Mouse (Mus musculus) testis, postnatal 14 days (tissue): ENCODE data around the gene Tha1.

Experiments
- DNase-seq: peaks from one replicate; pipeline ENCODE4 v3.0.0; 2021; ENCODE audit warnings: low spot score

Tha1 gene

DNA sequence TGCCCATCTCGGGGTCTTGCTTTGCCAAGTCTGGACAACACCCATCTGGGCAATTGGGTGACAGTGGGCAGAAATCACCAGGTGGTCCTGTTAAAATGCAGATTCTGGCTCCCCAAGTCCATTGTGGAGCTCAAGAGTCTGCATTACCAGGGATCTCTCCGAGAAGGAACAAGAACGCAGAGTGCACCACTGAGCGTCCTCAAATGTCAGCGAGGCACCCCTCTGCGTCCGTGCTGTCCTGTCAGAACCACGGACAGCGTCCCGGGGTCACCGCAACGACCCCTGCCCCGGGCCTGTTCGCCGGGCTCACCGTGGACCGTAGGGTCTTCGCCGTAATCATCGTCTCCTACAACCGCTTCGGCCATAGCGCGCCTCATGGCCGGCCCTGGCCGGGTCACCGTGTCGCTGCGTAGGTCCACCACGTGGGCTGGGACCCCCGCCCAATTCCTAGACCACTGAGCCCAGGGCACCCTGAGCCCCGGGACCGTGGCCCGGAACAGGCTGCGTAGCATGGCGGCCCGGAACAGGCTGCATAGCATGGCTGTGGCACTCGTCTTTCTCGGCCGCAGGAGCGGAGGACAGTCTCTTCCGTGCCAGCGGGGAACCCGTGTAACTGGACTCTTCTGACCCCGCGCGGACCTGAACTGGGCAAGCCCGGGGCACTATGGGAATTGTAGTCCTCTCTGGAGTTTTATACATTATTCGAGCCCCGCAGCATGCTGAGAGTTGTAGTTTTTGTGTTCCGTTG is at the start of gene Tha1:
TSS of gene Tha1 (minus strand) at position 621 of the 748 bp plus-strand sequence.
- peak; percentile 76 for DNase-seq

DNA sequence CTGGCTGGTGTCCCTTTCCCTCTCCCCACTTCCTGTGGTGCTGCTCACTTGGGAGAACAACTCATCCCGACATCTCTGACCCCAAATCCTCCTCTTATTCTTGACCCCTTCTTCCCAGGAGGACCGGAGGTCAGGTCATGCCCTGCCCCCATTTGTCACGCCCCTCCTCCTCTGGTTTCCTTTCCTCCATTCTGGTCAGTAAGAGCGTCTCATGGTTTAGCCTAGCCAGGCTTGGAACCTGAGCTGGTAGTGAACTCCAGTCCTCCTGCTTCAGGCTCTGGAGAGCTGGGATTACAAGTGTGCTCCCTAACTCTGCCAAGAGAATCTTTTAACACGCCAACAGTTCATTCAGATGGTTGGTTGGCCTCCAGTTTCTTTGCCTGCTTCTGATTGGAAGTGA is 45.9 kb upstream of the Tha1 start:
- no peak for DNase-seq

DNA sequence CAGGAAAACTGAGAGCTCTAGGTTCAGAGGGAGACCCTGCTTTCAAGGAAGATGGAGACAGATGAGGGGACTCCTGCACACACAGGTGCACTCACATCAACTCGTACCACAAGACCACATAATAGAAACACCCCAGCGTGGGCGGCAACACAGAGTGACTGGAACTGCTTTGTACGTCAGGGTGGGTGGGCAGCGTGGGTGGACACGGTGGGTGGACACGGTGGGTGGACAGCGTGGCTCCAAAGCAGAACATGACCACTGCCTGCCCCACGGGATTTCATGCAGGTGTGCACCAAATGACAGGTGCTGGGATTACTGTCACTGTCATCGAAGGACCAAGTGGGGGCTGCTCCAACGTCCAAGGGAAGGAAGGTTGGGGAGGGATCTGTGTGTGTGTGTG is 45.3 kb upstream of the Tha1 start:
- no peak for DNase-seq

DNA sequence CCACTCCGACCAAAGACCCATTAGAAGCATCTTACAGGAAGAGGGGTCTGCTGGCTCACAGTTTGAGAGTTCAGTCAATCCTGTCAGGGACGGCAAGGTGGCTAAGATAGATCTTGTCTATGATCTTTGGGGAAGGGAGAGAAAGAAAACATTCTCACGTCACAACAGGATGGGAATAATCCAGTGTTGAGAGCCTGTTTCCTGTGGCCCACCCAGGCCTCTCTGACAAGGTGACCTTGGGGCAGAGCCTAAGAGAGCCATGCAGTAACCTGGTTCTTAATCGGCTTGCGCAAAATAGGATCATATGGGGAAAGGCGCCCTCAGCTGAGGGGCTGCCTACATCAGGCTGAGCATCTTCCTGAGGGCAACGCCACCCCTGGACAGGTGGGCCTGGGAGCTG is 42.6 kb upstream of the Tha1 start:
- no peak for DNase-seq

DNA sequence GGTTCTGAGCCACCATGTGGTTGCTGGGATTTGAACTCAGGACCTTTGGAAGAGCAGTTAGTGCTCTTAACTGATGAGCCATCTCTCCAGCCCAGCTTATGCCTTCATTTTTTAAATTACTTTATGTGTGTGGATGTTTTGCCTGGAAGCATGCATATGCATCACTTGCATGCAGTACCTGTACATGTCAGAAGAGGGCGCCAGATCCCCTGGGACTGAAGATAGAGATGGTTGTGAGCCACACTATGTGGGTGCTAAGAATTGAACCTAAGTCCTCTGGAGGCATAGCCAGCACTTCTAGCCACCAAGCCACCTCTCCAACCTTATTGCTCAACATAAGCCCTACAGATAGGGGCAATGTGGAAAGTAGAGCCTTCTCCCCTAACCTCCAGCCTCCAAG is 42.1 kb upstream of the Tha1 start:
- peak; percentile 40 for DNase-seq

DNA sequence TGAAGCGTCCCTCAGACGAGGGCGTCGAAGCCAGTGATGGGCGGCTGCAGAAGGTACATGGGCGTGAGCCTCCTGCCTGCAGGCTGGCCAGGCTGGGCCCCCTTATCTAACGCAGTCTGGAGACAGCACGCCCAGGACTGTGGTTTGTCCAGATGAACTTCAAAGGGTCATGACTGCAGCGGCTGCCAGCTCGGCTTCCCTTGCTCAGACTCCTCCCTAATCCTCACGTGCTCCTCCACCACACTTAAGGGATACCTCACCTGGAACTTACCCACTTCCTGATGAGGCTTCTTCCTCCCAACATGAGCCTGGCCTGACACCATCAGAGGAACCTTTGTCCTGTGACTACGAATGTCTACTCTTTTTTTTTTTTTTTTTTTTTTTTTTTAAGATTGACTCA is 41.2 kb upstream of the Tha1 start:
- DNase-seq = no peak

DNA sequence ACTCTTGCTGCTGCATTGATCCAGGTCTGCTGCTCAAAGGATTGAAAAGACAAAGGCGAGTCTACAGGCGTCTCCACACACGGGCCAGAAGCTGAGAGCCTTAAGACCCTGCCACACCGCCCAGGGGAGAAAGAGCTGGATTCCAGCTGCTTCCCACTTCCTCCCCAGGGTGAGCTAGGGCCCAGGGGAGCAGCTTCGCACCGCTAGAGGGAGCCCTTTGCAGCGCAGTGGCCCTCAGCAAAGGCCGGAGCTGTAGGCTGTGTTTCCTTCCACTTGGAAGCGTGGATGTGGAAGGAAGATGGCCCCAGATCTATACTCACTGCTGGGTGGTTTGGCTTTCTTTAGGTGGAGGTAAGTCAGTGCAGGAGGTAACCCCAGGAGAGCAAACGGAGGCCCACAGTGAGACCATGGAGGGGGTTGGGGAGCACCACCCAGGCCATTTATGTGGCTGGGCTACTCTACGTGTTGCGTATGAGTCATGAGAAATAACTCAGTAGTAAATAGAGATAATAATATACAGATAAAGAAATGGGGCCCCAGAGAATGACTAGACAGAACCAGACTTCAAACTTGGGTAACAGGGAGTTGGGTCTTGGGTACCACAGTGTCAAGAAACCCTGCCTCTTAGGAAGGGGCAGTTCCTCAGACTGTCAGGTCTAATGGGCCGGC is 39.5 kb upstream of the Tha1 start:
- DNase-seq = peak; percentile 72

DNA sequence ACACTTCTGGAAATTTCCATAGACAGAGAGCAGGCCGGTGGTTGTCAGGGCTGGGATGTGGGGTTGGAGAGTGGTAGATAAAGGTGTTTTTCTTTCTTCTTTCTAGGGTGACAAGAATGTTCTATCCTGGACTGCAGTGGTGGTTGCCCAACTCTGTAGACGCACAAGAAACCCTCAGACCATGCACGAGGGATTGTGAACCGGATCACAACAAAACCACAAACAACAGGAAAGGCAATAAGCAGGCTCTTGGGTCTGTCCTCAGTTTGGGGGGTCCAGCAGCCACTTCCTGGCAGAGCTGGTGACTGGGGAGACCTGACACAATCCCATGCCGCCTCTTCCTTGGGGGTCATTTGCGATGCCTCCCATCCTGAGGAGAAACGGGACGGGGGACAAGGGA is 36.1 kb upstream of the Tha1 start:
- DNase-seq = no peak

DNA sequence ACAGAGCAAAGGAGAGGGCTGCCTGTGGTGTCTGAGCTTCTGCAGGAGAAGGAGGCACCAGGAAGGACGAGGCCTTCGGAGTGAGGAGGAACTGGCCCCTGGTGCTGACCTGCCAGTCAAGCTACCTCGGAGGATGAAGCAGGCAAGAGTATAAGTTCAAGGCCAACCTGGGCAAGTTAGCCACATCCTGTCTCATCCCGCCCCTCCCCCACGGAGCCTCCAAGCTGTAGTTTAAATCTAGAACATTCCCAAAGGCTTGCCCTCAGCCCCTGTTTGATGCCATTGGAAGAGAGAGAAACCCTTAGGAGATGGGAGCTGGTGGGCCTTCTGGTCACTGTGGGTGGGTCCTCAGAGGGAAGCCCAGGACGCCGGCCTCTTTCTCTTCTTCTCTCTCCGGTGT is 31.2 kb upstream of the Tha1 start:
- DNase-seq = no peak

DNA sequence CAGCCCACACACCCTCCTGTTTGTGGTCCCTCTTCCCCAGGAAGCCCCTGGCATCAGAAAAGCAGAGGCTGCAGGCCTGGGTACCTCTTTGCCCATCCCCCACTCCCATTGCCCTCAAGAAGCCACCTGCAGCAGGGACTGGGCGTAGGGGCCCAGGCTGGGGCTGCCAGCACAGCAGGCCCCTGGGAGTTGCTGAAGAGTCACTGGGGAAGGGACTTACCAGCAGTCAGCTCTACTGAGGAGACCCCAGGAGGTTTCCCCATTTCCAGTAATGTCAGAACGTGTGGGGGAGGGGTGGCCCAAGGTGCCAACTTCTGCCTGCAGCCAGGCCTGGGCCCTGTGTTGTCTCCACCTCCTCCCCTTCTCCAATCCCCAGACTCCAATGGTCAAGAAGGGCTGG is 29.0 kb upstream of the Tha1 start:
- DNase-seq = no peak

DNA sequence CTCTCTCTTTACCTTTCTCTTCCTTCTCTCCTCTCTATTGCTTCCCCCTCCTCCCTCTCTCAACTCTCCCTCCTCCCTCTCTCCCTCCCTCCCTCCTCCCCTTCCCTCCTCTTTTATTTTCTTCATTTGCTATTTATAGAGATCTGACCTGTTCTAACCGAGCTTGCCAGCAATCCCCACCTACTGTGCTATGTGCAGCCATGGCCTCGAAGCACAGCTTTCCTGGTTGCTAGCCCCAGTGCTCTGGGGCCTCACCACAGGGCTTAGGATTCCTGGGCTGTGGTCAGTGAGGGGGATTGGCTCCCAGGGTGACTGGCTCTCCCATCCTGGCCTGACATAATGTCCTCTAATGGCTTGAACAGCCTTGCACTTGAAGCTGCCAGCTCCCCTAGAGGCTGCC is 23.3 kb upstream of the Tha1 start:
- no peak for DNase-seq

DNA sequence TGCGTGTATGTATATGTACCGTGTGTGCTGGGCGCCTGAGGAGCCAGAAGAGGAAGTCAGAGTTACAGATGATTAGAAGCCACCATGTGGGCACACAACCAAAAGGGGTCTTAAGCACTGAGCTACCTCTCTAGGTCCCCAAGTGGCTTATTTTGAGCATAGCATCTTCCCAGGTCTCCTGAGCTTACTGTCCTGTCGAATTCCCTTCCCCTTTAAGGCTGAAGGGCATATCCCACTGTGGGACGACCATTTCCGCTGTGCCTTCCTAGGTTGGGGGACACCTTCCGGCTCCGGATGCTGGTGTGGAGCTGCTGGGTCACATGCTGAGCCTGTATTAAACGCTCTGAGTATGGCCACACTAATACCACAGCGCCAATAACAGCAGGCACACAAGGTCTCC is 21.4 kb upstream of the Tha1 start:
- DNase-seq = no peak

DNA sequence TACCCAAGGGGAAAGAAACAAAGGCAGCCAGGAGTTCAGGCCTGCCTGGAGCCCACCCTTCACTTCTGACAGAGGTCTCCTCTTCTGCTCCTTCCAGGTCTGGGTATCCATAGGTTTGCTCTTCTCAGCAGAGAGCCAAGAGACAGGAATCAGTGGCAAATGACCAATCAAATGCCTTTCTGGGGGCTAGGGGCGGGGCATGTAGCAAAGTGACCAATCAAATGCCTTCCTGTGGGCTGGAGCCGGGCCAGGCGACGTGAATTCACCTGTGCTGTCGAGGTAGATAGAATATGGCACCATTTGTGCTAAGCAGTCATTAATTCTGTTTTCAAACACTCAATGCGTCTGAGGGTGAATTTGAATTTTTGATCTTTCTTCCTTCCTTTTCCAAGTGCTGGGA is 18.9 kb upstream of the Tha1 start:
- DNase-seq = no peak

DNA sequence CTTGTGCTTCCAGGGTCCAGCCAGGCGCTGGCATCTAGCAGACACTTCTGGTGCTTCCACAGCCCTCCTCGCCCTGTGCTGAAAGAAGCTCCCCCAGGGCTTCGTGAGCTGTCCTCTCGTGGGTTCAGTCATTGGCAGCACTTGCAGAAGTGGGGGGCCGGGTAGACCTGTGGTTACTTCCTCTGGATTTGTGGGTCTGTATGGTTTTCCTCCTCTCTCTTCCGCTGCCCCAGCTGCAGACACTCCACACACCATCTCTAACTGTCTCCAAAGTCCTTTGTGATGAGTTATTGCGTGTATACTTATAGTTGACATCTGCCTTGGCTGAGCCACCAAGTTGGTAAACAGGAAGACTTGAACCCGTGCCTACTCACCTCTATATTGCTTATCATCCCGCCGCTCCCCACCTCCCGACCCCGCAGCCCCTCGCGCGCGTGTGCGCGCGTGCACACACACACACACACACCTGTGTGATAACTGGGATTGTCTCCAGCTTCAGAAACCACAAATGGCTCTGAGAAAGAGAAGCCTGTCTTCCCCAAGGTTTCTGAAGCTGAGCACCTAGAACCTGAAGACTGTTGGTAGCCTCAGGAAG is 18.4 kb upstream of the Tha1 start:
- no peak for DNase-seq

DNA sequence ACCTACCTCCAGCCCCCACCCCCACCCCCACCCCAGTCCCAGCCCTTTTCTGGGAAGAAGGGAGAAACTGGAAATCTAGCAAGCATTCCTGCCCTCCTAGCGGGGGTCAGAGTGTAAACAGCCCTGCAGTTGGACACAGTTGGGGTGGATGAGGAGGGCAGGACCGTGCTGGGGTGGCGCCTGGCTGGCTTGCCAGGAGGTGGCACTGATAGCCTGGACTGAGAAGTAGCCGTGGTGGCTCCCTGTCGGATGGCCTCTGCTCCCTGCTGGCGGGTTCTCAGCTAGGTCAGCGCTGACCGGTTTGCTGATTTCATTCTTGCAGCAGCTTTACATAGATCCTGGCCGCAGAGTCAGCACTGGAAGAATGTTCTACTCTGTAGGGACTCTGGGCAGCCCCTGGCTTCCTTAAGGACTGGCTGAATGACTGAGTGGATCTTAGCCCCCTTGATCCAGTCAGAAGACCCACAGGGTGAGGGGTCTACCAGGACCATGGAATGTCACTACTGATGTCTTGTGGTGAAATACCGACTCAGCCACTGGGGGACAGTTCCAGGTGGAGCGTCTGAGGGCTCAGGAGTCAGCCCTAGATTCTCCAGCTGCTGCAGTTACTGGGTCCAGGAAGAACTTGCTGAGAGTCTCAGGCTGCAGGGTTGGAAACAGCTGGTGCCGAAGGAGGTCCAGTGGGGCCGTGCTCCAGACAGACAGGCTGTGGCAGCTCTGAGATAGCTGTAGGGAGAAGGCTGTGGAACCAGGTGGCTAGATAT is 17.4 kb upstream of the Tha1 start:
- no peak for DNase-seq

DNA sequence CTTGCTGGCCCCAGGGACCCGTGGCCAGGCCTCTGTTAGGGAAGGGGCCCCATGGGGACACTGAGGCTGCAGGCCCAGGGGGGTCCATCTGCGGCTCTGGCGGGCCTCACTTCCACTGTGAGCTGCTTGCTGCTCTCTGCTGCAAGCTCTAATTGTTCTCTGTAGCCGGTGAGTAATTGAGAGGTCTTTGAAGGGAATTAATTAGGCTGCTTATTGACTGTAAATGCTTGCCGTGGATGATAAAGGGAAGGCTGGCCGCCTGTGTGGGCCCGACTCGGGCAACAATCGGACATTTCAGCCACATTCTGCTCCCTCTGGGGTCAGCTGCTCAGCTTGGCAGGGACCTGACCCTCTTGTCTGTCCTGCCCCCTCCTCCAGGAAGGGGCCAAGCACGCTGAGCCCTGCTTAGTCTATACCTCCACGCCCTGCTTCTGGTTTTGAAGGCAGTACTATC is 16.6 kb upstream of the Tha1 start:
- no peak for DNase-seq

DNA sequence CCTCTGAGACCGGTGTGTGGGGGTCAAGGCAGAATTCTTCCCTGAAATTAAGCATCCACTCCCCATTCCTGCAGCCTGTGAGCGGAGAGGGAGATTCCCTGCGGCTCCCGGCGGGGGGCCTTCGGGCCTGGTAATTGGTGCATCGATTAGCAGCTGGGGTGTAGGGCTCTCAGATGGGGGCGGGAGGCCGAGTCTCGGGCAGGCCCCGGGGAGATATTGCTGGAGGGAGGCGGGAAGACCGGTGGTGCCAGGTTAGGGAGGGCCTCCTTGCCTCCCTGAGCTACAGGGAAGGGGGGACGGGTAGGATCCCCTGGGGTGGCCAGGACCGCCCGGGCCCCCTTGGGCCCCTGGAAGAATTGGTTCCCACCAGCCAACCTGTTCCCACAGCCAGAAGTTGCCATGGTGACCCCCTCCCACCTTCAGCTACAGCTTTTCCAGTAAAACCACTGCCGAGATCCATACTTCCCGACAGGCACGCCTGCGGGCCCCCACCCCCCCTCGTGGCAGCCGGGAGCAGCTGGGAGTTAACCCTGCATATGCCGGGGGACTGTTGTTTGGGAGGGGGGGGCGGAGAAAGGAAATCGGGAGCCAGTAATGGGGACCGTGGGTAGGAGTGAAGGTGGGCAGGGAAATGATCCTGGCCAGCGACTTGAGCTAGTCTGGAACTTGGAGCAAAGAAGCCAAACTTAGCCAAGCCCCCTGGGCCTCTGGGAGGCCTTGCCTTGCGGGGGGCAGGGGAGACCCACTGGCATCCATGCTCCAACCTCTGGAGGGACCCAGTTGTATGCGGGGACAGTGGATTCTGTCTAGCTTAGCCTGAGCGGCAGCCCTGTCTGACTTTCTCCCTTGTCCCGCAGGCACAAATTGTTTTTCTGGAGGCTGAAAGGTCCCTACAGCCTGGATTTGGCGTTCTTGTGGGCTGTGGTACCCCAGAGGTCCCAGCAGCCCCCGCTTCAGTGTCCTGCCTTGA is 15.9 kb upstream of the Tha1 start:
- DNase-seq = no peak

DNA sequence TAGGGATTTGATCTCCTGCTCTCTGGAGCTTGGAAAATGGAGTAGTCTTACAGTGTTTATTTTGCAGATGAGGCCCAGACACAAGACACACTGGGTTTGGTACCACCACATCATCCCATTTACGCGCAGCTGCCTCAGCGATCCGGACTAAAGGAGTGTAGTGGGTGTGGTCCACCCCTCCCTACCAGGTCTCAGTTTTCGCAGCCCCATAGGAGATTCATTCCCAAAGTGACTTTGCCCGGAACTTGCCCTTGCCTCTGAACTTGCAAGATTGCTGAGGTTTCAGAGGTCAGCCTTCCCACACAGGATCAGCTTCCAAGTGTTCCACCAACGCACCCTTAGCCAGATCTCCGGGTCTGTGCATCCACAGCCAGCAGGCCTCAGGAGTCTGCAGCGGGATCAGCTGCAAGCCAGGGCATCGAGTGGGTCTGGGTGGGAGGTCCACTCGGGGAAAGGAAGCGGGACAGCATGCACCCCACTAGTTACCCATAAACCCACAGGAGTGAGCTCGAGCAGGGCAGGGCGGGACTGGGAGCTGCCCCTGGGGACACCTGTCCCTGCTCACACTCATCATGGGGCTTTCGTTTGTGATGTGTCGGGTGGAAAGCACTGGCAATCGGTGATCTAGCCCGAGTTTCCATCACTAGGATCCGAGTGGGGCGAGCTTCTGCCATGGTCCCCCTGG is 15.0 kb upstream of the Tha1 start:
- no peak for DNase-seq

DNA sequence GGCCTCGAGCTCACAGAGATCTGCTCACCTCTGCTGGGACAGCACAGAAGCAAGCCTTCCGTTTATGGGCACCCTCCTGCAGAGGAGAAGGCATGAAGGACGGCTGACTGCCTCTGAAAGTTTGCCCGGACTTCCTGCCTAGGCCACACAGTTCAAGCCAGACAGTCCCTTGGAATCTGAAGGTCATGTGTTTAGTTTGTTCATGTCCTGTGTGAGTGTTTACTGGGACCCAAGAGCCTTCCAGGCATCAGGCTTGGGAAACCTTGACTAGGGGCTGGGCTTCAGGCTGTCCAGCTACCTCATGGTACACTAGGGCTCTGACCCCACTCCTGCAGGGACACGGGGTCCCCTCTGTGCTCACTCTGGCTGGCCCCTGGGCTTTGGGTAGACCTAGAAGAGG is 12.7 kb upstream of the Tha1 start:
- no peak for DNase-seq

DNA sequence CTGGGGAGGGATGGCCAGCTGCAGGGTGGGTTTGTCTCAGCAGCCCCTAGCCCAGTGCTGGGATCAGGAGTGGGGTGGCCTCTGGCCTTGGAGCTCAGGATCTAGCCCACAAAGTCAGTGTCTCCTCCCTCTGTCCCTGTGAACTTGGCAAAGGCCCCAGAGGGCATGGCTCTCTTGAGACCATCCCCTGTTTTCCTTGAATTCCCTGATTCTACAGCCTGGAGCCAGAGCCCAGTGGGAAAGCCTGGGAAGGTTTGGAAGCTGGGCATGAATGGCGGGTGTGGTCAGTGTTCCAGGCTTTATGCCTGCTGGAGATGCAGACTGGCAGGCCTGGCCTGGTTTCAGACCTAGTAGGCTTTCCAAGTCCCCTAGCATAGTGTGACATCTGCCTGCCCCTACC is 8.9 kb upstream of the Tha1 start:
- no peak for DNase-seq

DNA sequence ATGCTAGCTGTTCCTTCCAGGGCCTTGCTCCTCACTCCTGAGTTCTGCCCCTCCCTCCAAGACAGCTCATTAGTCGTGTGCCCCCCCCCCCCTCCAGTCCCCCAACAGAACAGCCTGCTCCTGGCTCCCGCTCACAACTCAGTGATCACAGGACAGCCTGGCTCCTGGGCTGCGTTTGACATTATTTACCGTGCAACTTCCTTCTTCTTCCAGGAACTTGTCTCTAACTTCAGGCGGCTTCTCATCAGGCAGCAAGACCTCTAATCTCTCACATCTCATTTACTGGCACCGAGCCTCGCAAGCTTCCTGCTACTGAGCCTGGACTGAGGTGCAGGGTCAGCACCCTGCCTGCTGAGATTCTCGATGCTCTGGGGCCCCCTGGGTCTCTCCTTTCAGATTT is 8.5 kb upstream of the Tha1 start:
- peak; percentile 51 for DNase-seq
